Mouse (Mus musculus): ENCODE data around the gene Daam1. TPM values are rescaled to one million over a fixed set of nuclear protein-coding genes. Genes with fewer than 3 reads are reported as not detected.

Gene Daam1
- polyA plus RNA-seq, 1 experiment: 4.5 TPM

GRCm38 (mm10) chr12:71969941-71970629, 139.2 kb downstream of the Daam1 start:
- peak; percentile 47 for DNase-seq (ENCODE audit: low read depth)

- DNase-seq (ENCODE audit: low read depth): no peak
Measured at GRCm38 (mm10) chr12:71970791-71971654, 140.1 kb downstream of the Daam1 start.

GRCm38 (mm10) chr12:71972126-71972525, 141.2 kb downstream of the Daam1 start:
- DNase-seq (ENCODE audit: low read depth): no peak

DNA sequence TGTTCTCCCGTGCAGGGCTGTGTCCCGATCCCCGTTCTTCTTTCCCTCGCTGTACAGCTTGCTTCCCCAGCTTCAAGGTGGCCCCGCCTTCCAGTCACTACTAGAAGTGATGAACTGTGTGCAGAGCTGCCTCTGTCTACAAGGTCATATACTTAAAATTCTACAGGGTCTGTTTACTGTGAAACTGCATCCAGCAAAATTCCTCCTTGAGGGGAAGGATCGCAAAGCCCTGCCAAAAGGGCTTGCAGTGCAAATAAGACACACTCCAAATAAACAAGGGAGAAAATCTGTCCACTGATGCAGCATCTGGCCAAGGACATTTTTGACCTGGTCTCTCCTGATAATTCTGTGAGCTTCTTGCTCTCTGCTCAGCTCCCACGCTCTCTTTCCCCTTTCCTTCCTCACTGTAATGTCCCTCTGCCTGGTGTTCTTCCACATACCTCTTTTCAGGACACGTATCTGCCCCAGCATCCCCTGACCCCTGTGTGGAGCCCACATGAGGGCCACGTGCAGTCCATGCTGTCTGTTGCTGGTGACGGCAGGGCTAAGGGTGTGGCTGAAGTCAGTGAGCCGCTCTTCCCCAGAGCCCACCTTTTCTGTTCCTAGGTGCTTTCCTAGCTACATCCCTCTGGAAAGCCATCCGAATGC, 141.9 kb downstream of the Daam1 start:
- no peak for DNase-seq (ENCODE audit: low read depth)

GRCm38 (mm10) chr12:71973577-71973976, 142.7 kb downstream of the Daam1 start:
- no peak for DNase-seq (ENCODE audit: low read depth)

DNA sequence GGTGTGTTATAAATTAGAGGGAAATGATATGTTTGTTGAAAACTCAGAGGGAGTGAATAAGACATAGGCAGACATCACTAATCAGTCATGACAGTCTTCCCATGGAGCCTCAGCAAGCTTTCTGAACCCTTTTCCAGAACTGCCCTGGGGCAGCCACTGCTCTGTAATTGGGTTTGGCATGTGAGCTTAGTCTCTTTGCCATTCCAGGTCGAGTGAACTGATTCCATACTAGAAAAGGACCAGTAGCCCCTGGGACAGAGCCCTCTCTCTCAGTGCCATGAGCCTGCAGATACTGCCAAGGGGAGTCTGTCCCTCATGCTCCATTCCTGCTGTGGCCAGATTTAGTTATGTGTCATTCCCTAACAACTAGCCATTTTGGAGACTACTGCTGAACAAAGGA, 144.7 kb downstream of the Daam1 start:
- DNase-seq (ENCODE audit: low read depth): no peak

GRCm38 (mm10) chr12:71976361-71976960, 145.6 kb downstream of the Daam1 start:
- DNase-seq (ENCODE audit: low read depth): no peak

- DNase-seq (ENCODE audit: low read depth): no peak
Measured at GRCm38 (mm10) chr12:71977364-71977763, 146.5 kb downstream of the Daam1 start.

DNA sequence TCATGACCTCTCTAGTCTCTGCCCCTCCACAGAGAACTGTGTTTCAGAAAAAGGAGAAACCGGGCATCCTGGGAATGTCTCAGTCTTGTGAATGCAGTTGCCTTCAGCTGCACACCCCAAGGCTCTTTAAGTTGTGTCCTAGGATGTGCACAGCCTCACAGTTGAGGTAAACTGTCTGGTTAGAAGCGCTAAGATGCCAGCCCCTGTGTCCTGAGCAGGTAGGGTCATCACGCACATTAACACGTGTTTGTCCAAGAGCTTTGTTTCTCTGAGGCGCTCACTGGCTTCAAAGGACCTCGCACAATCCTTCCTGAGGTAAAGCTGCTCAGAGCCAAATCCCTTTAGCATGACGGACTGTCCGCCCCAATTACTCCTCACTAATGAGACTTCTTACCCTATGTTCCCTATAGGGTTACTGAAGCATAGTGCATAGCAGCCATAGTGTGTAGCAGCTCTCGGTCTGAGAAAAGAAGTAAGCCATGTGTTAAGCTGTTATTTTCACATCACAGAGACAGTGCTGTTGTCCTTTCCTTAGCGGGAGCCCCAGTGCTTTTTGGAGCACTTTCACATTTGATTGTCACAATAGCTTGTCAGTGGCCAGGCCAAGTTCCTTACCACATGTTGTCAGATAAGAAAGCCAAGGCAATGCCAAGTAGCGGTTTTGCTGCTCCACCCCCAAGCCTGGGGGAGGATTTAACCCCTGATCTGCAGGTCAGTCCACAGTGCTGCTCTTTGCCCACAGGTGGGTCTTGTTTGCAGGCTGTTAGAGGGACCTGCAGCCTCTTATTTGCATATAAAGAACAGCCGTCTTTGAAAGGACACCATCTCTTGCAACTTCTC, 147.9 kb downstream of the Daam1 start:
- DNase-seq (ENCODE audit: low read depth): no peak

GRCm38 (mm10) chr12:71980166-71980565, 149.3 kb downstream of the Daam1 start:
- no peak for DNase-seq (ENCODE audit: low read depth)

DNA sequence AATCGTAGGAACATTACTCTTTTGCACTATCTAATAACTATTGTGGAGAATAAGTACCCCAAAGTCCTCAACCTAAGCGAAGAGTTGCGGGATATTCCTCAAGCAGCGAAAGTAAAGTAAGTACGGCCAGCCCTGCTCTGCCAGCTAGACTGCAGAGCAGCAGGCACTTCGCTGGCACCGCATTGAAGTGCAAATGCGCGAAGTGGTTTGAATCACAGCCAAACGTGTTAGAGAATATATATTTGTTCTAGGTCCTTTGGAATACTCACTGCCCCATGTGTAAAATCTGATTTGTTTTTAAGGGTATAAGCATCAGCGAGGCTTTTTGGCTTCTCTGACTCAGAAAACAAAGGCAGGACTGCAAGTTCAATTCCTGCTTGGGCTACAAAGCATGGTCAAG, 149.9 kb downstream of the Daam1 start:
- DNase-seq (ENCODE audit: low read depth): no peak

DNA sequence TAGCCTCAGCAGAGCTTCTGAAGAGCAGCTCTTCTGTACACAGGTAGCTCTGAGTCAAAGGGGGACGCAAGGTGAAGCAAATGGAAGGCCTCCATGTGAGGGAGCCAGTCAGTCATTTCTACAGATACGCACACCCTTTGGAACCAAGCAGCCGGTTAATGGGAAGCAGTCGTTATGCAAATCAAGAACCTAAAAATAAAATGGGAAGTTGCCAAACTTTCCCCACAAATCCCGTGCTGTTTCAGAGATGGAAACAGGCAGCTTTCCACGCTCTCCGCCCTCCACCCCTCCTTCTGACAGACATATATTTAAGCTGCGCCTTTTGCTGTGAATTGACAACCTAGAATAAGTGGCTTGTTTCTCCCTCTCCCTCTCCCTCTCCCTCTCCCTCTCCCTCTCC, 150.4 kb downstream of the Daam1 start:
- DNase-seq (ENCODE audit: low read depth): no peak

GRCm38 (mm10) chr12:71981791-71982190, 150.9 kb downstream of the Daam1 start:
- no peak for DNase-seq (ENCODE audit: low read depth)

DNA sequence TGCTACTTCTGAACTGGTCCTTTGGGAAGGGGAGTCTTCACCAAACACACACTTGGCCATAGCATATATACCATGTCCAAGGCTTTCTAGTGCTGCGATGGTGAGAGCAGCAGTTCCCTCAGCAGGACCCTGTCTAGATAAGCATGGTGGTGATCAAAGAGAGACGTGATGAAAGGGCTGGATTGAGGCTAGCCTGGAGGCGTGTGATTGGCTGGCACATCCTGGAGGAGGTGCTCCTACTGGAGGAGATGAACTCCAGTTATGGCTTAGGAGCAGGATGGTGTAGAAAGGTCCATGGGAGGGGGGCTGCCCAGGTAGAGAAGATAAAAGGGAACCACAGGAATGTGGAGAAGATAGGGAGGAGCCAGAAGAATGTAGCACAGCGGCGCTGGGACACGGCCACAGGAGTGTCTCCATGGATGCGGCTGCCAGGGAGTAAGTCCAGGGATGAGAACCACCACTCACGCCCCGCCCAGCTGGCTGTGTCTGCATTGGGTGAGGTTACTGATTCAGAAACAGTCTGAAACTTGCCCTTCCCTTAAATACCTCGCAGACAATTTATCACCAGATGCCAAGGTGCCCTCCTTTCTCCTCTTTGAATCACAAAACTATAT, 152.3 kb downstream of the Daam1 start:
- no peak for DNase-seq (ENCODE audit: low read depth)

- no peak for DNase-seq (ENCODE audit: low read depth)
Measured at GRCm38 (mm10) chr12:71987161-71987560, 156.3 kb downstream of the Daam1 start.

- DNase-seq (ENCODE audit: low read depth): no peak
Measured at GRCm38 (mm10) chr12:71987885-71988284, 157.0 kb downstream of the Daam1 start.

GRCm38 (mm10) chr12:71989596-71989995, 158.7 kb downstream of the Daam1 start:
- DNase-seq (ENCODE audit: low read depth): no peak

DNA sequence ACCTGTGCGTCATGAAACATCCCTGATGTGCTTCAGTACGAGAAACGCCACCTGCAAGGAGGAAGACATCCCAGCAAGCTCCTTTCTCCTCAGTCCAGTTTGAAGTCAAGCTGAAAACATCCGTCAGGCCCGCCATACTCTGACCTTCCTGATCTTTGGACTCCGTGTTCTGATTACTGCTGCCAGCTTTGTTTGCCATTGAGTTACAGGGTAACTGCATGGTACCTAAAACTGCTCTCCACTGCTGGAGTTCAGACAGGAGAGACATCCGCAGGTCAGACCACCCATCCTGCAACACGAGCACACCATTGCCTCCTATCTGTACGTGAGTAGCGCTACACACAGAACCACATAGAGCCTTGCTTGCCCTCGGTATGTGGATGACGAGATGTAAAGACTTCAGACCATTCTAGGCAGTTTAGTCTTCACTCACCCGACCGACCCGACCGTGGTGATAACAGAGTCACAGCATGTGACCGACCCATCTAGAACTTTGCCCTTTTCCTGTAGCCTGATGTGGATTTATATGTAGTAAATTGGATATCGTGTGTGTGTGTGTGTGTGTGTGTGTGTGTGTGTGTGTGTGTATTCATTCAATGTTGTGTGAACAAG, 161.8 kb downstream of the Daam1 start:
- no peak for DNase-seq (ENCODE audit: low read depth)

- no peak for DNase-seq (ENCODE audit: low read depth)
Measured at GRCm38 (mm10) chr12:71995831-71996230, 165.0 kb downstream of the Daam1 start.

GRCm38 (mm10) chr12:71996920-71997319, 166.0 kb downstream of the Daam1 start:
- no peak for DNase-seq (ENCODE audit: low read depth)

Measured in gonadal fat pad, adult 2 months (tissue).